Mouse (Mus musculus) heart, embryonic 14.5 days (tissue): ENCODE measurements around the gene Slc25a12. TPM values are rescaled to one million over a fixed set of nuclear protein-coding genes. Genes with fewer than 3 reads are reported as not detected.

Experiments used
- ATAC-seq: fragments of 200-750 bp; cut with Nextera tagmentation; 2 replicates; pipeline ENCODE4 v1.8.0; 2017; ENCODE audit warnings: low read depth, moderate TSS enrichment; ENCODE audit not compliant: insufficient number of reproducible peaks, insufficient read depth, low FRiP score
- H3K27ac ChIP-seq, 2 experiments: fragments of 200-500 bp in 1 of 2; fragments of 300-500 bp in 1 of 2; sonication (generic) in 1 of 2; replicated peaks in 1 of 2; 2 replicates each; pipeline ENCODE4 v1.5.1; 2012 to 2014; ENCODE audit warnings: low read depth in 2 of 2, low read length in 2 of 2, control low read depth in 1 of 2, mild to moderate bottlenecking in 1 of 2, mixed read lengths in 1 of 2; ENCODE audit not compliant: control insufficient read depth in 1 of 2, insufficient read depth in 1 of 2
- H3K27me3 ChIP-seq: fragments of 300-500 bp; sonication (generic); 2 replicates; pipeline ENCODE4 v1.6.1; 2014; ENCODE audit warnings: mild to moderate bottlenecking, low read length, control low read depth; ENCODE audit not compliant: control insufficient read depth, insufficient read depth
- H3K36me3 ChIP-seq: fragments of 300-500 bp; sonication (generic); 2 replicates; pipeline ENCODE4 v1.6.1; 2014; ENCODE audit warnings: mild to moderate bottlenecking, control low read depth, low read length, mixed read lengths; ENCODE audit not compliant: control insufficient read depth, insufficient read depth
- H3K4me1 ChIP-seq, 2 experiments: fragments of 200-500 bp in 1 of 2; fragments of 300-500 bp in 1 of 2; sonication (generic) in 1 of 2; 2 replicates each; pipeline ENCODE4 v1.6.1; 2012 to 2014; ENCODE audit warnings: low read length in 2 of 2, control low read depth in 1 of 2, mixed read lengths in 1 of 2; ENCODE audit not compliant: control insufficient read depth in 2 of 2, insufficient read depth in 2 of 2
- H3K4me2 ChIP-seq: fragments of 300-500 bp; sonication (generic); 2 replicates; pipeline ENCODE4 v1.6.1; 2014; ENCODE audit warnings: mild to moderate bottlenecking, low read length
- H3K4me3 ChIP-seq, 2 experiments: fragments of 200-500 bp in 1 of 2; fragments of 300-500 bp in 1 of 2; sonication (generic) in 1 of 2; 2 replicates each; pipeline ENCODE4 v1.5.1; 2012 to 2014; ENCODE audit warnings: low read length in 2 of 2, mild to moderate bottlenecking in 2 of 2, control low read depth in 1 of 2, low read depth in 1 of 2, moderate library complexity in 1 of 2; ENCODE audit not compliant: control insufficient read depth in 1 of 2, insufficient read depth in 1 of 2
- H3K9ac ChIP-seq: fragments of 300-500 bp; sonication (generic); 2 replicates; pipeline ENCODE4 v1.6.1; 2014; ENCODE audit warnings: mild to moderate bottlenecking, low read length
- H3K9me3 ChIP-seq: fragments of 300-500 bp; sonication (generic); 2 replicates; pipeline ENCODE4 v1.6.1; 2016; ENCODE audit warnings: low read length, control low read depth; ENCODE audit not compliant: control insufficient read depth
- WGBS: fragments of 180-500 bp; shearing (Covaris S2); extraction: QIAGEN DNeasy Blood & Tissue Kit; methylation state at CpG from one replicate; pipeline ENCODE4 v1.1.7; 2014; 5-methylcytosine and 5-hydroxymethylcytosine counted together
- polyA plus RNA-seq: library from polyadenylated mRNA; unstranded; fragments of >200 nt; fragmentation: Nextera tagmentation; extraction: Ambion mirVana; gene quantifications from 2 replicates; pipeline ENCODE4 v1.2.1, GENCODE M21; 2014

The Slc25a12 gene
- 118 and 123 TPM in 2 replicates for polyA plus RNA-seq

DNA sequence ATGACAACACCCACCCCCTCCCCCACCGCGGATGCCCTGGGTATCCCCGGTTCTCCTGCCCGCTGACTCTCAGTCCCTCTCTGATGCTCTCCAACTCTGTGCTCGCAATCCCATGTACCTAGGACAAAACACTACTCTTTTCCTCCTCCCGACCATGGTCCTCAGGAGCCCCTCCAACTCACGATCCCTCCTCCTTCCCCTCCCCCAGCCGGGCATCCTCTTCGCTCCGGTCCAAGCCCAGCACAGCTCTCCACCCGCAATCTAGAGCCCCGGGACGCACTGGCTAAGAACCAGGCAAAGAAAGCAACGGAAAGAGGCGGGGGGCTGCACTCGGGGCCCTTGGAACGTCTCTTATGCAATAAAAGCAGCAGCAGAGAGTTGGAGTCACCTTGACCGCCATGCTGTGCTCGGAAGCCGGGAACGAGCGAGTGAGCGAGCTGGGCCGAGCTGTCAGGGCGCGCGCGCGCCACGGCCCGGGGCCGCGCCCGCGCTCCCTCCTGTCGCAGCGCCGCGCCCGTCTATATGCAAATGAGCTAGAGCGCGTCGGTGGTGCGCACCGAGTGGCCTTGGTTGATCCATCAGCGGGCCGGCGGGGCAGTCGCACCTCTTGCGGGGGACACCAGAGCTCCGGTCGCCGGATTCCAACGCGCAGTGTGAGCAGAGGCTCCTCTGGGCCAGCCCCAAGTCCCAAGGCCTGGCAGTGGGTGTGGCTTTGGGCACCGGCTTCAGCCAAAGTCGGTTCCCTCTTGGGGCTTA is at the start of gene Slc25a12:
TSS of gene Slc25a12 (minus strand) at position 625 of the 756 bp plus-strand sequence.
- Histone ChIP-seq H3K27ac (peak within 1 kb of the TSS; percentile 88 to 95), H3K4me2 (peak within 1 kb of the TSS; percentile 73), H3K9ac (peak within 1 kb of the TSS; percentile 93), H3K36me3 (peaks cover 5% of the 10 kb centered on the region; the same call in 1 of the 2 replicates), H3K4me1 (peaks cover 0 to 22% of the 10 kb centered on the region in 2 experiments; a peak in 2 of 4 replicates), H3K4me3 (peak within 1 kb of the TSS; percentile 86 to 91), H3K9me3 (no peaks in the 10 kb centered on the region), H3K27me3 (no peaks in the 10 kb centered on the region)
- peak; percentile 92 for ATAC-seq
- WGBS: under 1% methylated on average over 57 of the region's 57 CpGs

DNA sequence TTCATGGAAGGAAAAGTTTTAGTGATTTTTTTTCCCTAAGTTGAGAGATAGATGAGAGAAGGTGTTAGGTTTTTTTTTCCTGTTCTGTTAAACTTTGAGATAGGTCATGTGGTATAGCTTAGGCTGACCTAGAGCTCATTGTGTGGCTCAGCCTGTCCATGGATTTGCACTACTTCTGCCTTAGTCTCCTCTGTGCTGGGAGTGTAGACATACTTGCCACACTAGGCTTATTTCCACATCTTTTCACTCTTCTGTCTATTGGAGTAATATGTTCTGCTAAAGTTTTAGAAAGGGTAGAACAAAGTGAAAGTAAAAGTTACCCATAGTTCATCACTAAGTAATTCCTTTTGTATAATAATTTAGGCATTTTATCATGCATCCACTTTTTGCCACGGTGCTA is 38.1 kb upstream of the Slc25a12 start:
- ATAC-seq: no peak
- Histone ChIP-seq H3K4me3 (no peak overlapping the region), H3K4me1 (no peaks in the 10 kb centered on the region), H3K9ac (no peak overlapping the region), H3K4me2 (no peak overlapping the region), H3K27ac (no peak overlapping the region), H3K9me3 (no peaks in the 10 kb centered on the region), H3K36me3 (peaks cover 21% of the 10 kb centered on the region), H3K27me3 (no peaks in the 10 kb centered on the region)
- 88% methylated on average over 1 of the region's 1 CpGs for WGBS

DNA sequence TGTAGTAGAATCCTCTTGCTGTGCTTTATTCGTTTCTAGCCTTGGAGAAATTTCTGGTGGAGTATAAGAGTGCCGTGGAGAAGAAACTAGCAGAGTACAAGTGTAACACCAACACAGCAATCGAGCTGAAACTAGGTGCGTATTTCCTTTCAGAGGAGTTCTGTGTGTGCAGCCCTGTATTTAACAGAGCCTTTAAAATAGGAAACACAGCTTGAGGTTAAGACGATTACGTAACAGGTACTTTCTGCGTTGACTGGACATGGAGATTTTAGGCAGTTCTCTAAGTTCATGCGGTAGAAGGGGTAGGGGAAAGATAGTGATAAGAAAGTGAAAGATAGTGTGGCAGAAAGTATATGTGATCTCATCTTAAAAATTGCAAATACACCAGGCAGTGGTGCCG is 22.3 kb upstream of the Slc25a12 start:
- H3K36me3 ChIP-seq: peaks cover 16% of the 10 kb centered on the region
- H3K4me1 ChIP-seq: 0 out of 4 replicates have a peak, but pooled peaks cover 0 to 3% of the 10 kb centered on the region in 2 experiments
- H3K9ac ChIP-seq: peak overlapping the region; percentile 87
- no peak for ATAC-seq
- peak overlapping the region in 1 of 2 experiments; percentile 85; a peak in 1 of 4 replicates for H3K27ac ChIP-seq
- no peaks in the 10 kb centered on the region for H3K9me3 ChIP-seq
- WGBS: 56% methylated on average over 9 of the region's 9 CpGs
- H3K4me2 ChIP-seq: peak overlapping the region; percentile 72
- peak overlapping the region; percentile 81 to 84 for H3K4me3 ChIP-seq
- no peaks in the 10 kb centered on the region for H3K27me3 ChIP-seq

DNA sequence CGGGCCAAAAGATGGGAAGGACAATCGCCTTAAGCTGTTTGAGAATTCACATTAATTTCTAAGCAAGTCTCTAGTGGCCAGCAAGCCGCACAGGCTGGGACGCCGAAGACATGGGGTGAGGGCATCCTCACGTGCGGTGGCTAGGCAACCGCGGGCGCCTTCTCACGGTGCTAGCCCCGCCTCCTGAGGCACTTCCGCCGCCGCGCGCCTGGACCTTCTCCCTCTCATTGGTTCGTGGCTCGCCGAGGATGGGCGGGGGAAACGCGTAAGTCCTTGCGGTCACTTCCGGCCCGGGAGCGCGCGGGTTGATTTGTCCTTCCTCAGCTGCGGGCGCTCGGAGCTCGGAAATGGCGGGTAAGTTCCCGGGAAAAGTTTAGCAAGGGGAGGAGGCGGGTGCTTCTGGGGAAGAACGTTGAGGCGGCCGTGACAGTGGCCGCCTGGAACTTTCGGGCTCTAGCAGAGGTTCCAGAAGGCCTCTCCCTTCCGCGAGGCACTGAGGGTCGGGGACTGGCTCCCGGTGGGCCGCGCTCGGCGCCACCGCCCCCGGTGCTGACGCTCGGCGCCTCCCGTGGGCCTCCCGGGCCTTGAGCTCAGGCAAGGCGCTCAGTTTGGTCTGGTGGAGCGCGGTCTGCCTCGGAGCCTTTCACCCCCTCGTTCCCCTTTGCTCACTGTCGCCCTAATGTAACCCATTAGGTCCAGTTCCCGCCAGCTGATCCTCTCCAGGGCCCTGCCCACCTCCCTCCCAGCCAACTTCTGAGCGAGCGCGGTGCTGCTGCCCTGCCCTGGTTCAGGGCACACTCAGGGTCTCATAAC is 21.6 kb upstream of the Slc25a12 start, which contains the start of gene Hat1:
TSS of gene Hat1 (plus strand) at position 8 of the 813 bp plus-strand sequence.
- under 1% methylated on average over 66 of the region's 66 CpGs for WGBS
- ATAC-seq: peak; percentile 97
- Histone ChIP-seq H3K36me3 (peaks cover 16% of the 10 kb centered on the region), H3K4me2 (peak within 1 kb of the TSS; percentile 72), H3K27me3 (no peaks in the 10 kb centered on the region), H3K4me1 (0 out of 4 replicates have a peak, but pooled peaks cover 0 to 3% of the 10 kb centered on the region in 2 experiments), H3K4me3 (peak within 1 kb of the TSS; percentile 81 to 84), H3K27ac (peak within 1 kb of the TSS; percentile 35 to 85), H3K9ac (peak within 1 kb of the TSS; percentile 87), H3K9me3 (no peaks in the 10 kb centered on the region)

DNA sequence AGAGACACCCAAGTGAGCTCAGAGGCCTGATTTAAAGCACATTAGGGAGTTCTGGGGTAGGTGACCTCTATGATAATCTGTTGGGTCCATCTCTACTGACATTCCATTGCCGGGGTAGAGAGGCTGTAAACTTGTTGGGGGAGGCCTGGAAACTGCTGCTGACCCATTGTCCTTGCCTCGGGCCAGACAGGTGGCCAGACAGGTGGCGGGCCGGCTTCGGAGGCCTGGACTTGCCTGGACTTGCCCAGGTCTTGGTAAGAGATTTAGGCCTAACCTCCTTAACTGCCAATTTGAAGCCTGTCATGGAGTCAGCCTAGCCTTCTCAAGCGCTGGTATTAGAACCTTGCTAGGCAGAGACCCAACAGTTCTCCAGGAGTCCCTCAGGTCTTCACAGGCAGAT is 20.2 kb upstream of the Slc25a12 start:
- H3K4me2 ChIP-seq: no peak overlapping the region
- no peak overlapping the region for H3K9ac ChIP-seq
- H3K4me1 ChIP-seq: 0 out of 4 replicates have a peak, but pooled peaks cover 0 to 3% of the 10 kb centered on the region in 2 experiments
- ATAC-seq: no peak
- no peak overlapping the region for H3K4me3 ChIP-seq
- 83% methylated on average over 6 of the region's 6 CpGs for WGBS
- no peaks in the 10 kb centered on the region for H3K27me3 ChIP-seq
- no peak overlapping the region for H3K27ac ChIP-seq
- H3K9me3 ChIP-seq: no peaks in the 10 kb centered on the region
- peaks cover 13% of the 10 kb centered on the region for H3K36me3 ChIP-seq

DNA sequence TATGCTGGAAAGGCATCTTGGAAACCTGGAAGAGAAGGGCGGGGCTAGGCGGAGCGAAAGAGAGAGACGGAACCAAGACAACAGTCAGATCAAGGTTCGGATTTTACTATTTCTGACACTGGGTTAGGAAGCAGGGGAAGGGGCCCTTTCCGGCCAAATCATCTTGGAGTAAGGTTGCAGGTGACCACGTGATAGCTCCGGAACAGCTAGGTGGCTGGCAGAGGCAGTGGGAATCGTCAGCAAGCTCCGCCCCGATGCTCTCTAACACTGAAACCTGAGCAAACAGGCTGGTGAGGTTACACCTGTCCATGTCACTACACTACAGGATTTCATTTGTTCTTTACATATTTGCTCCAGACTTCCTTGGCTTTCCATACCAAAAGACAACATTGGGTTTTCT is 16.3 kb upstream of the Slc25a12 start:
- H3K9ac ChIP-seq: no peak overlapping the region

DNA sequence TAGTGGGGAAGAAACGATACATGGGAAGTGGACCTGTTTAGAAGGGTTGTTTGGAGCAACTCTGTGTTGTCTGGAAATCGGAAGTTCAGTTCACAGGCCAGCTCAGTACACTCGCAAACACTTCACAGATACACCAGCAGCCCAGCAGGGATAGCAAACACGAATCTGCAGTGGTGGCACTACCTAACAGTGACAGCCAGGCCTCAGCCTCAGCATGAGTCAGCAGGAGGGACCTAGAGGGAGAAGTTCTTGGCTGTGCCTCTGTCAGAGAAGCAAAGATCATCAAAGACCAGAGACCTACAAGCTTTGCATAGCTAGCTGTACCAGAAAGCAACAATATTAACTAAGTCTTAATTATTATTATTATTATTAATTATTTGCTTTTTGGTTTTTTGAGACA is 14.4 kb upstream of the Slc25a12 start:
- Histone ChIP-seq H3K27ac (no peak overlapping the region), H3K9me3 (no peaks in the 10 kb centered on the region), H3K4me3 (no peak overlapping the region), H3K4me1 (no peaks in the 10 kb centered on the region), H3K4me2 (no peak overlapping the region), H3K36me3 (no peaks in the 10 kb centered on the region), H3K27me3 (no peaks in the 10 kb centered on the region), H3K9ac (no peak overlapping the region)
- ATAC-seq: no peak
- 64% methylated on average over 4 of the region's 4 CpGs for WGBS

More for the DNA sequence above, 16.3 kb upstream of the Slc25a12 start:
- H3K9me3 ChIP-seq: no peaks in the 10 kb centered on the region
- no peaks in the 10 kb centered on the region for H3K27me3 ChIP-seq
- no peak overlapping the region for H3K4me3 ChIP-seq
- peak overlapping the region; percentile 32; the same call in 1 of the 2 replicates for H3K4me2 ChIP-seq
- no peak overlapping the region for H3K27ac ChIP-seq
- no peak for ATAC-seq
- 28% methylated on average over 11 of the region's 11 CpGs for WGBS
- H3K4me1 ChIP-seq: 0 out of 4 replicates have a peak, but pooled peaks cover 0 to 3% of the 10 kb centered on the region in 2 experiments
- no peaks in the 10 kb centered on the region for H3K36me3 ChIP-seq
